Mouse (Mus musculus): ENCODE data around the gene Med20. TPM values are rescaled to one million over a fixed set of nuclear protein-coding genes. Genes with fewer than 3 reads are reported as not detected.

Gene Med20
- total RNA-seq (2021), result 10 to 100 TPM; 27.2 to 32.7 TPM

DNA sequence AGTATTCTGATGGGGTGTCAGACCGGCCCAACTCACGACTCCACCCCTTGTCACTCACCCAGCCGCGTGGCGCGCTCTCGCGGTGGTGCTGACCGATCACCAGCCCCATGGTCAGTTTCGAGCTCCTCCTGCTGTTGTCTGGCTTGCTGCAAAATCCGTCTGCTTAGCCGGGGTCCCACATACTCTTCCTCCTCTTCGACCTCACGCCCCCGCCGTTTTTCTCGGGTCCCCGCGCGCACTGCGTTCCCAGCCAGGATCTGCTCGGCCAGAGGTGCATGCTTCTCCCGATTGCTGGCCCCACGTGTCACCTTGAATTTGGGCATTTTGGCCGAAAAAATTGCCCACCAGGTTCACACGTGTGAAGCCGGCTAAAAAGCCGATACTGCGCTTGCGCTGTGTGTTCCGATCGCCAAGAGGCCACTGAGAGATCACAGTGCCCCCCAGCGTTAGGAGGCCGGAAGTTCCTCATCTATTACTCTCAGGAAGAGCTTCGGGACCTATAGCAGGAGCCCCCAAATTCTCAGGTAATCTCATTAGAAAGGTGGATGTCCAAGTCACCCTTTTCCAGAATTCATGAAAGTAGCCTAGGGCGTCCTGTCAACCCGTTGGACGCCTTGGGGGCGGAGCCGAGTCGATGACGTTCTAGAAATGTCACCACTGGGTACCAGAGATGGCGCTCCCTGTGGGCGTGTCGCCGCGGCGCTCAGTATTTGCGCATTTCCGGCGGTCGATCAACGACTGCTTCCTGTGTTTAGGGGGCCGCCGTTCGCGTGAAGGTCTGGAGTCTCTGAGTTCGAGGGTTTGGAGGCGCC is at the start of gene Med20, which contains the start of the genes Bysl and Gm20517:
Gene Med20, plus strand, starts transcription at position 734 of the 812 bp plus-strand sequence.
Gene Bysl, minus strand, starts transcription at position 644 of the 812 bp plus-strand sequence.
Gene Gm20517, plus strand, starts transcription at position 741 of the 812 bp plus-strand sequence.
- peak; percentile 96 to 98 for DNase-seq (ENCODE audit: low spot score in 2 of 2)
- intact Hi-C loops (cut with DNase I), result loop anchor here (5.0 kb wide), 1 partner anchor 76 kb away; the partner anchor contains the start of genes Frs3 and Tomm6

DNA sequence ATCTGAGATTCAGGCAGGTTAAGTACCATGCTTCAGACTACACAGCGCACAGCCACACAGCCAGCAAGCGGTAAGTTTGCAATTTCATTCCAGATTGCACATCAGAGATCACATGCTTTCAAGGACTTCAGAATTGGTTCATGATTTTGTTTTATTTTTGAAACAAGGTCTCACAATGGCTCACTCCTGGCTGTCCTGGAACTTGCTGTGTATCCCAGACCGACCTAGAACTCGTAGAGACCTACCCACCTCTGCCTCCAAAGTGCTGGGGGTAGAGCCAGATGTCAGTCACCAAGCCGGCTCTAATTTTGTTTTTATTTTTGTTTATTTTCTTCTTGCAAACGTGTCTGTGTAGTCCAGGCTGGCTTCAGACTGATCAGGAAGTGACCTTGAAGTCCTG is 48.5 kb upstream of the Med20 start:
- DNase-seq (ENCODE audit: low spot score in 2 of 2), result no peak
- intact Hi-C loops (cut with DNase I), result no loop called here

DNA sequence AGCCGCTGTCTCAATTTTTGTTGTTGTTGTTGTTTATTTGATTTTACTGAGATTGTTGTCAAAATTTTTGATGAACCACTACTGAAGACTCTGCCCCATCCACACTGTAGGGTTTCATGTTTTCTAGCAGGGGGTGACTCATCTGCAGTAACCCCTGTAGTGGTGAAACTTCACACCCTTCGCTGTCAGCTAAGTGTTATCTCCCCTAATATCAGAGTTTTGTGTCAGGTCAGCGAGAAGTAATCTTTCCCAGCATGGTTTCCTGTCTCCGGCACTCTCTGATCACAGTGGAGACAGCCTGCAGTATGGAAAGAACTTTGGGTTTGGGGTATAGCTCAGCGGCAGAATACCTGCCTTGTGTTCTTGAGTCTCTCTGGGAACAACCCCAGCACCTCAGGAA is 46.8 kb upstream of the Med20 start:
- no peak for DNase-seq (ENCODE audit: low spot score in 2 of 2)
- intact Hi-C loops (cut with DNase I), result no loop called here

DNA sequence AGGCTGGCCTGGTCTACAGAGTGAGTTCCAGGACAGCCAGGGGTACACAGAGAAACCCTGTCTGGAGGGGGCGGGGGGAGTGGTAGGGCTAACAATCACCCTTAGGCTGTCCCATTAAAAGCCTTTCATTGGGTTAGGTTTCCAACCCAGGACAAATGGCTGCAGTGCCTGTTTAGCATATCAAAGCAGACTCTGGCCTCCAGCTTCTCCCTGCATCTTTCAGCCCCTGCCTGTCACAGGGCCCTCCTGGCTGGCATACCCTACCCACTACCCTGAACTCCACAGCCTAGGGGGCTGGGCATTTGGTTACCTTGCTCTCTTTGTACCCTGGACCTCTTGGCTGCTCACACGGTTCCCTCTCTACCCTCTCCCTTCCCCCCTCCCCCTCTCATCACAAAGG is 45.2 kb upstream of the Med20 start:
- intact Hi-C loops (cut with DNase I), result no loop called here

DNA sequence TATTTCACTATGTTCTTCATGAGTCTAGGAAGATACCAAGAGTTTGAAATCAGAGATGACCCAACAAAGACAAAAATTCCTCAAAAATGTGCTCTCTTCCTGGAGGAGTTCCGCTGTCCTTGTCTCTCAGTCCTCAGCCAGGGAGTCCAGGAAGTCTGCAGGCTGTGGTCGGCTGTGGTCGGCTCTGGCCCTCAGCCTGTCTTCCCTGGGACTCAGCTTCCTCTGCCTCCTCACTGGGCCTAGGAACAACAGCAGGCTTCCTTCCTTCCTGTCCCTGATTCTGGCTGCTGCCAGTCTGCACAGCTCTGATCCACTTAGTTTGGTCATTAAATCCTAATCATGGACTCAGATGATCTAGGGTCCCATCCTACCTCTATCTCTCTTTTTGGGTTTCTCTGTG is 44.1 kb upstream of the Med20 start:
- DNase-seq (ENCODE audit: low spot score in 2 of 2), result no peak
- intact Hi-C loops (cut with DNase I), result no loop called here

More for the DNA sequence above, 45.2 kb upstream of the Med20 start:
- DNase-seq (ENCODE audit: low spot score in 2 of 2), result no peak

DNA sequence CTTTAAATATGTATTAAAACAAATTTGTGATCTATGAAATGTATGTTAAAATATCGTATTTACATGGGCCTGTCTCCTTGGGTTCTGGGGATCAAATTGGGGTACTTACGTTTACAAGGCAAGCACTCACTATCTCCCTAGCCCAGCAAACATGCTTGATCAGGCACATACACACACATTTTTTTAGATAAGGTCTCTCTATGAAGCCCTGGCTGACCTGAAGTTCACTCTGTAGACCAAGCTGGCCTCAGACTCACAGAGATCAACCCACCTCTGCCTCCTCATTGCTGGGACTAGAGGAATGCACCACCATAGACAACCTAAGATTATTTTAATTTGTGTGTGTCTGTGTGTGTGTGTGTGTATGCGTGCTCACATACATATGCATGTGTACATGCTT is 43.0 kb upstream of the Med20 start:
- intact Hi-C loops (cut with DNase I), result no loop called here
- DNase-seq (ENCODE audit: low spot score in 2 of 2), result no peak

DNA sequence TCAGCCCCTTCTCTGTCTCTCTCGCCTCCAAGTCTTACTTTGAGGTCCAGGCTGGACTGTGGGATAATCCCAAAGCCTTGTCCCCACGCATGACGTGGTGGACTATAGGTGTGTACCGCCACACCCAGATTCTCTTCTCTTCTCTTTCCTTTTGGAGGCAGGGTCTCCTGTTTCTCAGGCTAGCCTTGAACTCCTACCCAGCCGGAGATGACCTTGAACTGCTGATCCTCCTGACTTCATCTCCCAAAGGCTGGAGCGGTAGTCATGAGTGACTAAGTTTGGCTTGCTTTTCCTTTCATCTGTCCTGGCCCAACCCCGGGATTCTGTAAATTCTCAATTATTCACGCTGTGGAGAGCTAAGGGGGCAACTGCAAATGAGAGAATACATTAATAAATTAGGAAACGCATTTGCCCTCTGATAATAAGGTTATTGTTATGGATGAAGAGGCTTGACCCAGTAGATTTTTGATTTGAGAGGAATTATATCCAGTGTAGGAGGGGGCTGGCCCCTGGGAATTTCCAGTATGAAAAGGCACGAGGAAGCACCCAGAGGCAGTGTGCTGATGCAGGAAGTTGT is 42.3 kb upstream of the Med20 start:
- no peak for DNase-seq (ENCODE audit: low spot score in 2 of 2)
- intact Hi-C loops (cut with DNase I), result no loop called here

DNA sequence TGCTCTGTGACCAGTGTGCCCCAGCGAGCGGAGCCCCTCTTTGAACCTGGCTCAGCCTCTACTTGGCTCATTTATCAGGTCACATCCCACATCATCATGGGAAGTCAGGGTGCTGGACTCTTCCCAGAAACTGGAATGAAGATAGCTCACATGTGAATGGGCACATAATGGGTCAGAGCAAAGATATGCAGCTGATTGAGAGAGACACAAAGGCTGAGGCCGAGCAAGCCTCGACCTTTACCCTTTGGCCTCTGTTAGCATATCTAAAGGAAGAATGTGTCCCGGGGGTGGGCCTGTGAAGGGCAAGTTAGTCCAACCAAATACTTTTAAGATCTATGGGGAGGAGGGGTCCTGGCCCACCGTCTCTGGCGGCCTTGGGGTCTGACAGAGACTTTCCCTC is 39.8 kb upstream of the Med20 start:
- intact Hi-C loops (cut with DNase I), result no loop called here
- no peak for DNase-seq (ENCODE audit: low spot score in 2 of 2)

DNA sequence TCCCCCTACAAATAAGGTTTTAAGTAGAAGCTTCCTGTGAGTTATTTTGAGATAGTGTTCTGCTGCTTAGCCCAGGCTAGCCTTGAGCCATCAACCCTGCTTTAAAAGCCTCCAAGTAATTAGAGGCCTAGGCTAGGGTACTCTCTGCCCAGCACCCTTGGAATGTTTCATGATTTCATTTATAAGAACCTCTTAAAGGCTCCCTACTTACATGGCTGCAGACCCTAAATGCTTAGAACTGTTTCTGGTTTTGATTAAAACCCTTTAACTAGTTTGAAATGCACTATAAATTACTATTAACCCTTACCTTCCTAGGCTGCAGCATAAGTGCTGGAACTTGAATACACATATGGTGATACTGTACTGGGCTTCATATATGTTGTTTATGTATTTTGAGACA is 38.9 kb upstream of the Med20 start:
- DNase-seq (ENCODE audit: low spot score in 2 of 2), result no peak
- intact Hi-C loops (cut with DNase I), result no loop called here

DNA sequence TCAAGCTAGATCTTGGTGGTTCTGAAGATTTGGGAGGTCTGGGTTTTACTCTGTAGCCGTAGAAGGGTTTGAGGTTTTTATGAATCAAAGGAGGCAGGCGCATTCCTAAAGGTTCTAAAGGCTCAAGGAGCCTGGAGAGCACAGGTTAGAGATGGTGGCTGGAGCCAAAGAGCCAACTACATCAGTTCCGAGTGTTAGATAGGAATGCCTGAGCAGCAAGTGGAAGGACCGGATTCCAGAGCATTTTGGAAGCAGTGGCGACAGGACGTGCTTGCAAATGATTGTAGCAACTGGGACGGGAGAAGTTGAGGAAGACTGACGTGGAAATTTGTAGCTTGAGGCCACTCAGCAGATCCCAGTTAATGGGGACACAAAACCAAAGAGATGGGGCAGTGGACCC is 37.4 kb upstream of the Med20 start:
- intact Hi-C loops (cut with DNase I), result no loop called here
- no peak for DNase-seq (ENCODE audit: low spot score in 2 of 2)

DNA sequence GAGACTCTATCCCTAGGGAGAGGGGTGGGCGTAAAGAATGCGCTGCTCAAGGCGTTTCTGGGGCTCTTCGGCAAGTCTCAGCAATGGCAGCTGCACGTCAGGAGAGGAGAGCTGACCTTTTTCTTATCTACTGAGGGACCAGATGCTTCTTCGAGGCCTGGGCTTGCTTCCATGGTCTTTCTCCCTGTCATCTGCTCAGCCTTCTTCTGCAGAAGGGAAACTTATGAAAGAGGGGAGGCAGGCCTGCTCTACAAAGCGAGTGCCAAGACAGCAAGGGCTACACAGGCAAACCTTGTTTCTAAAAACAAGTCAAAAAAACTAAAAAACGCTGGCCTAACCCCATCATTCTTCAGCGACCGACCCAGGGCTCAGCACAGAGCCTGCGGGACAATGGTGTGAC is 36.6 kb upstream of the Med20 start:
- intact Hi-C loops (cut with DNase I), result no loop called here
- DNase-seq (ENCODE audit: low spot score in 2 of 2), result no peak

DNA sequence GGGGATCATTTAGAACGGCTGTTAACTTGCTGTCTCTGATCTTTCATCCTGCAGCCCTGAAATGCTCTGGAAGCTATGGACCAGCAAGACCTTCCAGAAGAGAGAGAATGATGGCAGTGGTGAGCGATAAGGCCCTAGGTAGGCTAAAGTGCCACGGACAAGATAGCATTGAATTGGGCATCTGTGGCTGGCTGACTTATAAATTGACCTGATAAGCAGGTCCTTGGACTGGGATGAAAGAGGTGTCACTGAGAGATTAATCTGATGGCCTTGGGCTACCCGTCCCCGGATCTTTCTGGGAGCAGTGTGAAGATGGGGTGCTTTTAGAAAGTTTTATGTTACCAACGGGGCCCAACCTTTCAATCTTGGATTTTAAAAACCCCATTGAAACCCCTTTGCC is 32.7 kb upstream of the Med20 start:
- DNase-seq (ENCODE audit: low spot score in 2 of 2), result no peak
- intact Hi-C loops (cut with DNase I), result no loop called here

DNA sequence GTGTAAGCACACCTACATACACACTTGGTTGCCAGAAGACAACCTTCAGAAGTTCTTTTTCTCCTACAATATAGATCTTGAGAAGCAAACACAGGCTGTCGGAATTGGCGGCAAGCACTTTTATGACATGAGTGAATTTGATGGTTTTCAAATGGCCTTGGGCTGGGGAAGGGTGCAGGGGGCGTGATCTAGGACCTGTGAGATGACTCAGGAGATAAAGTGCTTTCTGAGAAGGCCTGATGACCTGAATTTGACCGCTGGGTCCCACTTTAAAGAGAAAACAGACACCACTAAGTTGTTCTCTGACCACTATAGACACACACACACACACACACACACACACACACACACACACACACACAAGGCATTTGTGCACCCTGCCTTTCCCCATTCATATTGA is 30.4 kb upstream of the Med20 start:
- intact Hi-C loops (cut with DNase I), result no loop called here
- DNase-seq (ENCODE audit: low spot score in 2 of 2), result no peak

DNA sequence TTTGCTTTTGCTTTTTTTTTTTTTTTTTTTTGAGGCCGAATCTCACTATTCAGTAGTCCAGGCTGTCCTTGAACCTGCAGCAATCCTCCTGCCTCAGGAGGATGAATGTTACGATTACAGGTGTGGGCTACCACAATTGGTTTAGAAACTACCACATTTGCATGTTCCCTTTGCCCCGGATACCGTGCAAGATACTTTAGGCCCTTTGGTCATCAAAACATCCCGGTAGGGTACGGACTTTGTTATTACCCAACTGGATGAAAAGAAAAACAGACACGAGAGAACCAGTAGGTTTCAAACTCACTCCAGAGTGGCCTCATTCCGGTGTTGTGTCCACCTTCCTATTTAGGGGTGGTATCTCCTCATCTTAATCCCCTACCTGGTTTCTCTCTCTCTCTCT is 22.9 kb upstream of the Med20 start:
- intact Hi-C loops (cut with DNase I), result no loop called here
- DNase-seq (ENCODE audit: low spot score in 2 of 2), result no peak

DNA sequence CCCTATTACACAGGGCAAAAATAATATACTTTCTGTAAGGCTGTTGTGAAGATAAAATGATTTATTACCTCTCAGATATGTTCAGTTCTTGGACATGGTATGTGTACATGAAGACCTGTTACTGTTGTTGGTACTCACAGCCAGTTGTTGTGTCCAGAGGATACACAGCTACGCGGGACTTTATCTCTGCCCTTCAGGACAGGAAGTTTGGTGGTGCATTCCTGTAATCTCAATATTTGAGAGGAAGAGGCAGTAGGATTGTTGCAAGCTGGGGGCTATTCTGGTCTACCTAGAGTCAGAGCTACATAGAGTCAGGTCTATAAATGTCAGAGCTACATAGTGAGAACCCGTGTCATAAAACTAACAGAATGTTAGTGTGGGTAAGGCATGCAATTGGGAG is 20.3 kb upstream of the Med20 start:
- intact Hi-C loops (cut with DNase I), result no loop called here
- no peak for DNase-seq (ENCODE audit: low spot score in 2 of 2)

DNA sequence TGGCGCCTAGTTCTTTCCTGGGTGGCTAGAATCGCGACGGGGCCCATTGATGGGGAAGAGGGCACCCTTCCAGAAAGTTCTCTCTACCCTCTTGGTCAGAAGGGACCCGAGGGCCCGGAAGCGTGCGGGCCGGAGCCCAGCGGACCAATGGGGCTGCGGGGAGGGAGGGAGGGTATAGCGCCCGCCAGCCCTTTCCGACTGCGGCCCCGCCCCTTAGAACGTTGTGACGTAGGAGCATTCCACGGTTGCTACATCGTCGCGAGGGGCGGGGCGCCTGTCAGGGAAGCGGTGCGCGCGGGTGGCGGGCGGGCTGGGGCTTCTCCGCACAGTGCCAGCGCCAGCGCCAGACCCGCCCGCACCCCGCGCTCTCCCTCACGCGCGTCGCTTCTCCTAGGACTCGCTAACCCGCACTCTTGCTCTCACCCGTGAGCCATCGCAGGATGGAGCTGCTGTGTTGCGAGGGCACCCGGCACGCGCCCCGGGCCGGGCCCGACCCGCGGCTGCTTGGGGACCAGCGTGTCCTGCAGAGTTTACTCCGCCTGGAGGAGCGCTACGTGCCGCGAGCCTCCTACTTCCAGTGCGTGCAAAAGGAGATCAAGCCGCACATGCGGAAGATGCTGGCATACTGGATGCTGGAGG is 18.0 kb upstream of the Med20 start:
- intact Hi-C loops (cut with DNase I), result no loop called here
- DNase-seq (ENCODE audit: low spot score in 2 of 2), result peak; percentile 89 to 92

DNA sequence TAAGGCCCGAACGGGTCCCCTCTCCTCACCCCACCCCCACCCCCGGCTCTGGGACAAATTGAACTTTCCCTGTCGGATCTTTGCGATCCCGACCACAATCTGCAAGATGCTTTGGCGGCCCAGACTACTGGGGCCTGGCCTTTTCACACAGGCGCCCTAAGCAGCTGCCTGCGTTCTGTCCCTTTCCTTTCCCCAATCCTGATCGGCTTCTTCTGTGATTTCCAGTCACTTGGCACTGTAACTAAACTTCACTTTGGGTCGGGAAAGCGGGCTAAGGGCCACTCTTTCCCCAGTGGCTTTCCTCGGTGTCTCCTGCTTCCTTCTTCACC is 17.6 kb upstream of the Med20 start:
- peak in 1 of 2 experiments; percentile 17 for DNase-seq (ENCODE audit: low spot score in 2 of 2)
- intact Hi-C loops (cut with DNase I), result loop anchor here (1.0 kb wide), 1 partner anchor 83 kb away; no protein-coding TSS in a partner anchor

DNA sequence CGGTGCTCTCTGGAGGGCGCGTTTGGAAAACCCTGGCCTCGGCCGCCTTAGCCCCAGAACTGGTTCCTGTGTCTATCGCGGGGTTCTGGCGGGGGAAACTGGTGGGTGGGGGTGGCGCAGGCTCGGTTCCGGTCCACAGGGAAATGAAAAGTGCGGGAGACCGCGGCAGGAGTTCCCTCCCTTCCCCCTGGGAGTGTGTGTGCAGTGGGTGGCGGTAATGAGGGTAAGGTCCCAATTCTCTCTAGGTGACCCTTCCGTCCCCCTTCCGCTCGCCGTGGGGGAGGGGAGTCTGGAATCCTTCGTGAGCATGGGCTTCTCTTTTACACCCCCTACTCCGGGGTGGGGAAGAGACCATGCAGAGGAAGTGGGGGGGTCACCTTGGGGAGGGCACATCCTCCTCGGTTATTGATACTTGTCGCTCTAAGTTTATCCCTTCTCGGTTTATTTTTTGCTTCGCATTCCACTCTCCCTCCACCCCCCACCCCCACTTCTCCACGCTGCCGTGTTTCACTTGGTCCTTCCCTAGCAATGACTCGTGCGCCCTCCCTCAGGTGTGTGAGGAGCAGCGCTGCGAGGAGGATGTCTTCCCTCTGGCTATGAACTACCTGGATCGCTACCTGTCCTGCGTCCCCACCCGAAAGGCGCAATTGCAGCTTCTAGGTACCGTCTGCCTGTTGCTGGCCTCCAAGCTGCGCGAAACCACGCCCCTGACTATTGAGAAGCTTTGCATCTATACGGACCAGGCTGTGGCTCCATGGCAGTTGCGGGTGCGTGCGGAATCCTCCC is 17.0 kb upstream of the Med20 start:
- DNase-seq (ENCODE audit: low spot score in 2 of 2), result peak in 1 of 2 experiments; percentile 22
- intact Hi-C loops (cut with DNase I), result loop anchor here (1.0 kb wide), 1 partner anchor 83 kb away; no protein-coding TSS in a partner anchor

DNA sequence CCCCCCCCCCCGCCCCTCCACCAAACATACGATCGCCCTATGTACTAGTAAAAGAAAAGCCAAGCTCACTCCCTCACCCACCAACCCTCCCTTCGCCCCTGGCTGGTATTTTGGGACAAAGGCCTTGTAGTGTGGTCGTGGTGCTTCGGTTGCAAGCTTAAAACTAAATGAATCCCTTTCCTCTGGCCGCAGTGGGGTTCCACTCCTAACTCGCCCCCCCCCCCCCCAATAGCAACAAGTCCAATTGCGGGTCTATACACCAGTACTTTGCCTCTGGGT is 16.5 kb upstream of the Med20 start:
- intact Hi-C loops (cut with DNase I), result loop anchor here (1.0 kb wide), 1 partner anchor 84 kb away; no protein-coding TSS in a partner anchor
- DNase-seq (ENCODE audit: low spot score in 2 of 2), result no peak
